Mouse (Mus musculus): ENCODE measurements around the gene 4930555G01Rik.
"Not testable (repeated sequence)": the region's sequence is repeated elsewhere in the genome, so short reads cannot be mapped to it uniquely, and the experiment has no call there.

4930555G01Rik gene

DNA sequence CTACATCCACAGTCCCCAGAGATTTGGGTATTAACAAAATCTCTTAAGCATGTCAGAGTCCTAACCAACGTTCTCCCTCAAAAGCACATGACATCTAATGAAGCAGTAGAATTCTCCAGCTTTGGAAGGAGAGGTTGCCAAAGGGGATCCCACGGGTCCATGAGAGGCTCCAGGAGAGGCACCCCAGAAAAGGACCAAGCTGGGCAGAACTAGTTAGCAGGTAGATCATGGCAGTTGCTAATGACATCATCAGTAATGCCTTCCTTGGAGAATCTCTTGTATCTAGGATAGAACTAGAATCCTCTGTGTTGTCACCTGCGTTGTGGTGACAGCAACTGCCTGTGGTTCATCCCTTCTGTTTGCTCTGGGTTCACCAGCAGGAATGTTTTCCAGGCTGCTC, at the start of gene 4930555G01Rik:
Gene 4930555G01Rik (plus strand): TSS at position 301 of the 400 bp plus-strand sequence.
- in situ Hi-C loops (cut with MboI, MseI), result loop anchor here (5.0 kb wide), 1 partner anchor 1048 kb away; no protein-coding TSS in a partner anchor

DNA sequence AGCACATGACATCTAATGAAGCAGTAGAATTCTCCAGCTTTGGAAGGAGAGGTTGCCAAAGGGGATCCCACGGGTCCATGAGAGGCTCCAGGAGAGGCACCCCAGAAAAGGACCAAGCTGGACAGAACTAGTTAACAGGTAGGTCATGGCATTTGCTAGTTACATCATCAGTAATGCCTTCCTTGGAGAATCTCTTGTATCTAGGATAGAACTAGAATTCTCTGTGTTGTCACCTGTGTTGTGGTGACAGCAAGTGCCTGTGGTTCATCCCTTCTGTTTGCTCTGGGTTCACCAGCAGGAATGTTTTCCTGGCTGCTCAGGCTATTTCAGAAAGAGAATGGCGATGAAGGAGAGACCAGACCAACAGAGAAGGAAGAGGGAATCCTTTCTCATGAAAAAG, 34.8 kb upstream of the 4930555G01Rik start, which contains the start of gene Gm3298:
Gene Gm3298 (plus strand): TSS at position 301 of the 400 bp plus-strand sequence.
- in situ Hi-C loops (cut with MboI, MseI), result not testable (repeated sequence)

DNA sequence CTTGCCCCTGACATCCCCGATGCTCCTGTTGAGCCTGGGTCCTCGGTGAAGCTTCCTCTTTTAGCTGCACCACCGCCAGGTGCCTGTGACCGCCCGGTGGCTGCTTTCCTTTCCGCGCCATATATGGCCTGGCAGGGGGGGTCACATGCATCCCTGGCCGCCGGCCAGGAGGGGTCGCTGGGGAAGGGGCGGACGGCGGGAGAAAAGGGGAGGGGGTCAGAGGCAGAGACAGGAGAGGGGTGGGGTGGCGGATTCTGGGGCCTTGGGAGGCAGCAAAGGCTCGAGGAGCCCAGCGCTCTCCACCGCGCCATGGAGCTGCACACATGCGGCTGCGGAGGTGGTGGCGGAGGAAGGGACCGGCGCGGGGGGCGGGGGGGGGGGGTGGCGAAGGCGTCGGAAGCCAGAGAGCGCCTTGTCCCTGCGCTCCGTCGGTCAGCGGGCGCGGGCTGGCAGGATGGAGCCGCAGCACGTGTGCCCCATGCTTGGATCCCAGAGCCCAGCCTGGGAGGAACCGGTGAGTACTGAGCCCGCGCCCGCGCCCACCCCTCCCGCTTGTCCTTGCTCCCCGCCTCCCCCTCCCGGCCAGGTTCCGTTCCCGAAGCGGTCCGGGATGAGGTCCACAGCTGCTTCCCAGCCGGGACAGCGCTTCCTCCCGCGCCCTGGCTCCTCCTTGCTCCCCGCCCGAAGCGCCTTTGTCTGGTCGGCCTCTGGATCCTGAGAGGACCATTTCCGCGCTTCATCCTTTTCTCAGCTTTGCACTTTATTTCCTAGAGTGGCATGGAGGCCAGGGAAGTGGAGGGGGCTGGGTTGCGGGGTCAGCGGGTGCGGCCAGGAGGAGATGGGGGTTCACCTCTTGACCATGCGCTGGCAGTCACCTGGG, 20.4 kb downstream of the 4930555G01Rik start, which contains the start of gene Gm8281:
Gene Gm8281 (plus strand): TSS at position 430 of the 880 bp plus-strand sequence.
- in situ Hi-C loops (cut with MboI, MseI), result not testable (repeated sequence)

Measured in T-helper 1 cell (primary cell).